Mouse (Mus musculus): ENCODE data around the gene Otulin.

GRCm38 (mm10) chr15:27620475-27621185, 9.9 kb downstream of the Otulin start:
- no peak for TF ChIP-seq CTCF (IDR thresholded peaks at IDR 0.05; ENCODE audit: extremely low read depth, insufficient read depth, insufficient read length, insufficient replicate concordance)
- no peak for TF ChIP-seq POLR2A (IDR thresholded peaks at IDR 0.05; ENCODE audit: low read depth, low read length)
